Mouse (Mus musculus) left cerebral cortex, postnatal 10 days (tissue): ENCODE data around the gene Tnfsf13b. TPM values are rescaled to one million over a fixed set of nuclear protein-coding genes. Genes with fewer than 3 reads are reported as not detected.

Experiments used
- DNase-seq, 2 experiments: peaks; one replicate each; pipeline ENCODE4 v3.0.0; 2021 to 2022; ENCODE audit warnings: low spot score in 2 of 2, mixed read lengths in 1 of 2; ENCODE audit errors: extremely low spot score in 1 of 2
- intact Hi-C: fragments of 180-260 bp; cut with DNase I; formaldehyde crosslinking; loops from one replicate; pipeline ENCODE4 v1.15.1; 2025
- total RNA-seq, 2 experiments: library from RNA; stranded (reverse); gene quantifications; 2 replicates each; pipeline ENCODE4 v1.2.3; 2021

The Tnfsf13b gene
- total RNA-seq: 1 to 10 TPM; 2.6 to 3.6 TPM

- intact Hi-C loops: no loop called here
- no peak for DNase-seq
Observed at GRCm38 (mm10) chr8:10006156-10006985, at the start of gene Tnfsf13b. Tnfsf13b (plus strand) TSS chr8:10006467.

- DNase-seq: no peak
- intact Hi-C loops: no loop called here
Observed at GRCm38 (mm10) chr8:9958338-9958737, 47.9 kb upstream of the Tnfsf13b start.

- intact Hi-C loops: no loop called here
- no peak for DNase-seq
Observed at GRCm38 (mm10) chr8:9959919-9960318, 46.3 kb upstream of the Tnfsf13b start.

- no peak for DNase-seq
- intact Hi-C loops: no loop called here
Observed at GRCm38 (mm10) chr8:9971866-9972265, 34.4 kb upstream of the Tnfsf13b start.

- DNase-seq: no peak
- intact Hi-C loops: loop anchor here (5.0 kb wide), 1 partner anchor 427 kb away; no protein-coding TSS in a partner anchor
Observed at GRCm38 (mm10) chr8:9975276-9975675, 31.0 kb upstream of the Tnfsf13b start.

GRCm38 (mm10) chr8:9975898-9976611 lies 30.2 kb upstream of the Tnfsf13b start:
- intact Hi-C loops: loop anchor here (5.0 kb wide), 1 partner anchor 426 kb away; no protein-coding TSS in a partner anchor
- peak; percentile 97 to 99 for DNase-seq

GRCm38 (mm10) chr8:9977016-9977415 lies 29.3 kb upstream of the Tnfsf13b start:
- intact Hi-C loops: loop anchor here (5.0 kb wide), 1 partner anchor 425 kb away; no protein-coding TSS in a partner anchor
- DNase-seq: no peak

GRCm38 (mm10) chr8:9977573-9978314 lies 28.5 kb upstream of the Tnfsf13b start, which contains the start of the genes Lig4 and Abhd13:
Lig4 (minus strand) TSS chr8:9977686.
Abhd13 (plus strand) TSS chr8:9977707.
- intact Hi-C loops: loop anchor here (5.0 kb wide), 1 partner anchor 425 kb away; no protein-coding TSS in a partner anchor
- peak; percentile 98 to 99 for DNase-seq

- intact Hi-C loops: loop anchor here (5.0 kb wide), 1 partner anchor 424 kb away; no protein-coding TSS in a partner anchor
- DNase-seq: no peak
Observed at GRCm38 (mm10) chr8:9978475-9979230, 27.6 kb upstream of the Tnfsf13b start.

- DNase-seq: no peak
- intact Hi-C loops: loop anchor here (5.0 kb wide), 1 partner anchor 423 kb away; no protein-coding TSS in a partner anchor
Observed at GRCm38 (mm10) chr8:9979746-9980145, 26.5 kb upstream of the Tnfsf13b start.

- intact Hi-C loops: no loop called here
- DNase-seq: no peak
Observed at GRCm38 (mm10) chr8:9980188-9980587, 26.1 kb upstream of the Tnfsf13b start.

GRCm38 (mm10) chr8:10004115-10004514 lies 2.2 kb upstream of the Tnfsf13b start:
- no peak for DNase-seq
- intact Hi-C loops: no loop called here

- intact Hi-C loops: no loop called here
- peak in 1 of 2 experiments; percentile 49 for DNase-seq
Observed at GRCm38 (mm10) chr8:10006986-10007659, 856 bp downstream of the Tnfsf13b start.

GRCm38 (mm10) chr8:10007660-10008028 lies 1.4 kb downstream of the Tnfsf13b start:
- intact Hi-C loops: no loop called here
- DNase-seq: no peak

GRCm38 (mm10) chr8:10016252-10016651 lies 10.0 kb downstream of the Tnfsf13b start:
- no peak for DNase-seq
- intact Hi-C loops: no loop called here

- intact Hi-C loops: no loop called here
- DNase-seq: peak; percentile 48 to 68
Observed at GRCm38 (mm10) chr8:10017231-10017630, 11.0 kb downstream of the Tnfsf13b start.

- intact Hi-C loops: no loop called here
- DNase-seq: no peak
Observed at GRCm38 (mm10) chr8:10030320-10031060, 24.2 kb downstream of the Tnfsf13b start.
